Comparison of ENCODE assay signal across 7 mouse cellular contexts in genomic region chr2:77944860-77945595, GRCm38 (mm10). TPM values are rescaled to one million over a fixed set of nuclear protein-coding genes. Genes with fewer than 3 reads are reported as not detected.
DNase-seq lines count a peak whose midpoint lies in the region; ATAC-seq lines count a peak whose summit lies in the region.

No protein-coding gene starts in this region.

- H3K36me3 ChIP-seq in forebrain, embryonic 16.5 days (ENCODE audit: control insufficient read depth, insufficient read depth): no peaks in the 10 kb centered on the region
- no peaks in the 10 kb centered on the region for H3K36me3 ChIP-seq in liver, embryonic 15.5 days (replicated peaks)

- H3K27me3 ChIP-seq in forebrain, embryonic 16.5 days (replicated peaks; ENCODE audit: control insufficient read depth, insufficient read depth, low read length): no peaks in the 10 kb centered on the region
- no peaks in the 10 kb centered on the region for H3K27me3 ChIP-seq in liver, embryonic 15.5 days

- peak overlapping the region; percentile 92 for H3K4me2 ChIP-seq in forebrain, embryonic 16.5 days (ENCODE audit: low read length)
- H3K4me2 ChIP-seq in liver, embryonic 15.5 days: peak overlapping the region; percentile 78

- H3K27ac ChIP-seq in forebrain, embryonic 16.5 days (ENCODE audit: low read length): no peak overlapping the region
- H3K27ac ChIP-seq in liver, embryonic 15.5 days (replicated peaks): 0 out of 2 replicates have a peak overlapping the region, but pooled peaks have one; percentile 66

- intact Hi-C loops in left cerebral cortex, postnatal 4 days (cut with DNase I): no loop called here

- peak overlapping the region; percentile 87 for H3K9ac ChIP-seq in forebrain, embryonic 16.5 days (replicated peaks; ENCODE audit: low read depth, low read length)
- H3K9ac ChIP-seq in liver, embryonic 15.5 days: peak overlapping the region; percentile 89

- no peaks in the 10 kb centered on the region for H3K9me3 ChIP-seq in forebrain, embryonic 16.5 days (ENCODE audit: control insufficient read depth, low read length)
- H3K9me3 ChIP-seq in liver, embryonic 15.5 days (replicated peaks): no peaks in the 10 kb centered on the region

- peak overlapping the region; percentile 83 for H3K4me3 ChIP-seq in forebrain, embryonic 16.5 days (replicated peaks; ENCODE audit: low read length)
- H3K4me3 ChIP-seq in liver, embryonic 15.5 days (replicated peaks): peak overlapping the region; percentile 87

- no peak for ATAC-seq in forebrain, embryonic 16.5 days
- no peak for ATAC-seq in liver, embryonic 15.5 days (ENCODE audit: insufficient read depth)

- peak; percentile 90 for DNase-seq in 3T3-L1 (ENCODE audit: low read depth, low spot score)
- peak; percentile 3 for DNase-seq in CD4-positive helper T cell, adult 2 months (ENCODE audit: low read depth, low spot score)
- DNase-seq in cerebellum, postnatal 4 days (ENCODE audit: low spot score in 2 of 2): no peak
- no peak for DNase-seq in natural killer cell, adult 2 months (ENCODE audit: low spot score in 2 of 2)
- no peak for DNase-seq in left cerebral cortex, postnatal 4 days

- WGBS in forebrain, embryonic 16.5 days: 50% methylated on average over 8 of the region's 8 CpGs
- WGBS in liver, embryonic 15.5 days (ENCODE audit: insufficient replicate concordance): 26% methylated on average over 8 of the region's 8 CpGs

- peaks cover 13% of the 10 kb centered on the region for H3K4me1 ChIP-seq in forebrain, embryonic 16.5 days (replicated peaks; ENCODE audit: control insufficient read depth, insufficient read depth, low read length)
- peaks cover 16% of the 10 kb centered on the region for H3K4me1 ChIP-seq in liver, embryonic 15.5 days (replicated peaks)

RNA-seq across cellular contexts. Expression of gene Cwc22, which starts 1.1 kb away (rescaled TPM):
- 27.4 and 29.7 TPM in 2 replicates for polyA plus RNA-seq in forebrain, embryonic 16.5 days (2015; fragmentation: Nextera tagmentation; extraction: Ambion mirVana)
- 11.7 TPM in 2 replicates for polyA plus RNA-seq in liver, embryonic 15.5 days (2015; fragmentation: Nextera tagmentation; extraction: Ambion mirVana)
- 10 to 100 TPM; 33.4 to 35.0 TPM for total RNA-seq in left cerebral cortex, postnatal 4 days (2021)

Comparison
In these comparisons a context has a peak if more than half of its experiments do, and no peak if none do; other contexts are left out.
1. DNase-seq: peak in 3T3-L1 (single experiment) and CD4-positive helper T cell, adult 2 months (single experiment); none in cerebellum, postnatal 4 days (0 of 2), natural killer cell, adult 2 months (0 of 2) and left cerebral cortex, postnatal 4 days (single experiment).